Mouse (Mus musculus) kidney, embryonic 15.5 days (tissue): Measurements from ENCODE around the gene Htra3. TPM values are rescaled to one million over a fixed set of nuclear protein-coding genes. Genes with fewer than 3 reads are reported as not detected.
A peak's percentile ranks its signal among the peaks of the same experiment; 100 is the strongest.

ENCODE experiments used
- ATAC-seq: fragments of 200-750 bp; cut with Nextera tagmentation; replicated peaks from 2 replicates; pipeline ENCODE4 v1.8.0; 2017; ENCODE audit warnings: moderate TSS enrichment; ENCODE audit not compliant: low FRiP score
- H3K27ac ChIP-seq: fragments of 300-500 bp; sonication (generic); 2 replicates; pipeline ENCODE4 v1.5.1; 2015; ENCODE audit warnings: mild to moderate bottlenecking, inconsistent platforms
- H3K27me3 ChIP-seq: fragments of 300-500 bp; sonication (generic); 2 replicates; pipeline ENCODE4 v1.6.1; 2015; ENCODE audit warnings: inconsistent platforms
- H3K36me3 ChIP-seq: fragments of 300-500 bp; sonication (generic); 2 replicates; pipeline ENCODE4 v1.6.1; 2015; ENCODE audit warnings: inconsistent platforms
- H3K4me1 ChIP-seq: fragments of 300-500 bp; sonication (generic); 2 replicates; pipeline ENCODE4 v1.6.1; 2015; ENCODE audit warnings: inconsistent platforms
- H3K4me2 ChIP-seq: fragments of 300-500 bp; sonication (generic); 2 replicates; pipeline ENCODE4 v1.6.1; 2015; ENCODE audit warnings: moderate library complexity, mild to moderate bottlenecking, inconsistent platforms
- H3K4me3 ChIP-seq: fragments of 300-500 bp; sonication (generic); replicated peaks from 2 replicates; pipeline ENCODE4 v1.5.1; 2015; ENCODE audit warnings: mild to moderate bottlenecking, inconsistent platforms
- H3K9ac ChIP-seq: fragments of 300-500 bp; sonication (generic); 2 replicates; pipeline ENCODE4 v1.6.1; 2015; ENCODE audit warnings: mild to moderate bottlenecking, inconsistent platforms
- H3K9me3 ChIP-seq: fragments of 300-500 bp; sonication (generic); replicated peaks from 2 replicates; pipeline ENCODE4 v1.6.1; 2016; ENCODE audit warnings: inconsistent platforms
- WGBS: fragments of 180-500 bp; shearing (Covaris S2); methylation state at CpG from one replicate; pipeline ENCODE4 v1.1.7; 2015; ENCODE audit warnings: mixed read lengths; 5-methylcytosine and 5-hydroxymethylcytosine counted together
- polyA plus RNA-seq: library from polyadenylated mRNA; unstranded; fragments of >200 nt; fragmentation: Nextera tagmentation; extraction: Ambion mirVana; gene quantifications from 2 replicates; pipeline ENCODE4 v1.2.1, GENCODE M21; 2015

Gene Htra3
- polyA plus RNA-seq: 16.1 and 16.4 TPM in 2 replicates

DNA sequence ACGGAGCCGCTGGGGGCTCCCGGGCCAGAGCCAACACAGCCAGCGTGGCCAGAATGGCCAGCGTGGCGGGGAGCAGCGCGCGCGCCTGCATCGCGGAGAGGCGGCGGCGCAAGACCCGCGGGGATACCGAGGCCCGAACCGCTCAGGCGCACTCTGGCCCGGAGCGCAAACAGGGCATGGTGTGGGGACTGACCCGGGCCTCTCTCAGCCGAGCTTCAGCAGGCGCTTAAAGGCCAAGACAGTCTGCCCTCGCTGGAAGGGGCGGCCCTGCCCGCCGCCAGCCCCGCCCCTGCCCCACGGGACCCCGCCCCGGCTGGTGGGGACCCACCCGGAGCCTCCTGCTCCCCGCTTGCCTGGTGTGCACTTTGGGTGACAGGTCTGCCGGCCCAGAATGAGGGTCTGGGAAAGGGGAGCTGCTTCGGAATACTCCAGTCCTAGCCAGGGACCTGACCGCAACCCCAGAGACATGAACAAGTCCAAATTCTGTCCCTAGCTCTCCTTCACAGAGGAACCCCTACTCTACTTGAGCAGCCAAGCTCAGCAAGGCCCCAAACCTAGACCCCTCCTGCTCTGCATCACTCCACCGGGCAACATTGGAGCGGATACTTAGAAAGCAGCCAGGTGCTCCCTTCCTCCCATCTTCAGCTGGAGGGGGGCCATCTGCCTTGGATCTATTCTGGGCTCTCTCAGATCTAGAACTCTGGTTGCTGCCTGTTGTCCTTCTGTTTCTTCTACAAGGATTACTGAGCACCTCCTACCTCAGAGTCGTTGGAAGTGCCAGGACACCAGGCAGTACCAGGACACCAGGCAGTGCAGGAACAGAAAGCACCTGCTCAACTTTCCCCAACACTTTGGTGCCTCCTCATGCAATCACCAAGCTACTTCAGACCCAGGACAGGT, at the start of gene Htra3:
Gene Htra3 (minus strand): TSS at position 527 of the 900 bp plus-strand sequence.
- H3K9me3 ChIP-seq: no peaks in the 10 kb centered on the region
- H3K9ac ChIP-seq: peak within 1 kb of the TSS; percentile 35
- peak within 1 kb of the TSS; percentile 79 for H3K4me2 ChIP-seq
- H3K4me1 ChIP-seq: peaks cover 23% of the 10 kb centered on the region
- H3K4me3 ChIP-seq: peak within 1 kb of the TSS; percentile 51
- ATAC-seq: peak; percentile 58
- 10% methylated on average over 42 of the region's 42 CpGs for WGBS
- no peaks in the 10 kb centered on the region for H3K36me3 ChIP-seq
- no peak within 1 kb of the TSS for H3K27ac ChIP-seq
- peaks cover 36% of the 10 kb centered on the region for H3K27me3 ChIP-seq

- whole genome bisulfite sequencing: 31% methylated on average over 11 of the region's 11 CpGs
- H3K27ac ChIP-seq: peak overlapping the region; percentile 96
- peak; percentile 95 for ATAC-seq
- H3K36me3 ChIP-seq: no peaks in the 10 kb centered on the region
- H3K4me3 ChIP-seq: peak overlapping the region; percentile 38
- no peaks in the 10 kb centered on the region for H3K27me3 ChIP-seq
- peak overlapping the region; percentile 50 for H3K4me2 ChIP-seq
- peaks cover 58% of the 10 kb centered on the region for H3K4me1 ChIP-seq
- H3K9me3 ChIP-seq: no peaks in the 10 kb centered on the region
- peak overlapping the region; percentile 32 for H3K9ac ChIP-seq
Measured at GRCm38 (mm10) chr5:35728957-35729460, 49.4 kb upstream of the Htra3 start.

DNA sequence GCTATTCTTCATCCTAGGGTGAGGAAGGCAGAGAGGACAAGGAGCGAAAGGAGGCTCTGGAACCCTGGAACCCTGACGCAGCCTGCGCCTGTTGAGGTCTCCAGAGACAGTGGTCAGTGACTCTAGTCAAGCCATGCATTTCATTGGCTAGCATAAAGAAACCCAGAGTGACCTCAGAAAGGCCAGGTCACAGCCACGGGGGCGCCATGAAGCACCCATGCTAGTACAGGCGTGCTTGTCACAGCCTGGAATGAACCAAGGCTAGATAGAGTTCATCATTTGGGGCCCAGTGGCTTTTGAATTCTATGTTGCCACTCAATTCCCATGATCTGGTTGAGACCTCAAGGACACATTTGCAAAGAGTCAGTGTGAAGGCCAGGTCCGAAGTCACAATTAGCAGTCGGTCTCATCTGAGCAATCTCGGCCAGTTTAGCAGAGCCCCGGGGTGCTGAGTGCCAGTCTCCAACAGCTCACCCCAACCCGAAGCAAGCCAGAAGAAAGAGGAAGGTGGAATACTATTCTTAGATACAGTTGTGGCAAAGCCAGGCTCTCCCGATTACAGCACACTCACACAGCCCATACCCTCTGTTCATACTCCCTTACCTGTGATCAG, 48.9 kb upstream of the Htra3 start:
- ATAC-seq: no peak
- peaks cover 52% of the 10 kb centered on the region for H3K4me1 ChIP-seq
- H3K27ac ChIP-seq: peak overlapping the region; percentile 96
- no peaks in the 10 kb centered on the region for H3K27me3 ChIP-seq
- H3K36me3 ChIP-seq: no peaks in the 10 kb centered on the region
- H3K4me3 ChIP-seq: peak overlapping the region; percentile 38
- H3K9me3 ChIP-seq: no peaks in the 10 kb centered on the region
- peak overlapping the region; percentile 50 for H3K4me2 ChIP-seq
- H3K9ac ChIP-seq: peak overlapping the region; percentile 32
- WGBS: 76% methylated on average over 12 of the region's 12 CpGs

DNA sequence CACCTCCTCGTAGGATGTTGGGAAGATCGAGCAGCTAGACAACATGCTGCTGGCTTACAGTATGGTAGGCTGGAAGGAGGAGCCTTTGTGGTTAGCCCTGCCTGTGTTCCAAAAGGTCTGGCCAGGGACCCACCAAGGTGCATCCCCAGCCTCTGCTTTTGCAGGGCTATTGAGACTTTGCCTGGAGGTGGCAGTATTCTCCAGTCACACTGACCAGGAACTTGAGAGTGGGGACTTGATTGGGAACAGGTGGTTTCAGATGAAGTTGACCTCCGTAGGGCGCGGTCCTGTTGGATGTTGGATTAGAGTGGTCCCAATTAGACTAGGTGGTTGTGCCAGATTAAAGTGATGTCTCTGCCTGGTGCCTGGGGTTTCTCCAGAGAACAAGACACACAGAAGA, 47.9 kb upstream of the Htra3 start:
- Histone ChIP-seq H3K9ac (no peak overlapping the region), H3K4me1 (peaks cover 55% of the 10 kb centered on the region), H3K36me3 (no peaks in the 10 kb centered on the region), H3K27ac (peak overlapping the region; percentile 96; the same call in 1 of the 2 replicates), H3K27me3 (no peaks in the 10 kb centered on the region), H3K9me3 (no peaks in the 10 kb centered on the region), H3K4me2 (peak overlapping the region; percentile 50), H3K4me3 (peak overlapping the region; percentile 38; the same call in 1 of the 2 replicates)
- WGBS: 91% methylated on average over 5 of the region's 5 CpGs
- ATAC-seq: no peak

- Histone ChIP-seq H3K4me1 (peaks cover 49% of the 10 kb centered on the region), H3K9ac (no peak overlapping the region), H3K27me3 (no peaks in the 10 kb centered on the region), H3K9me3 (no peaks in the 10 kb centered on the region), H3K36me3 (no peaks in the 10 kb centered on the region), H3K27ac (no peak overlapping the region), H3K4me3 (no peak overlapping the region), H3K4me2 (no peak overlapping the region)
- ATAC-seq: no peak
- WGBS: 85% methylated on average over 3 of the region's 3 CpGs
Measured at GRCm38 (mm10) chr5:35725840-35726239, 46.3 kb upstream of the Htra3 start.

GRCm38 (mm10) chr5:35723900-35724299, 44.3 kb upstream of the Htra3 start:
- H3K4me2 ChIP-seq: no peak overlapping the region
- no peak for ATAC-seq
- H3K9ac ChIP-seq: no peak overlapping the region
- H3K27ac ChIP-seq: no peak overlapping the region
- no peak overlapping the region for H3K4me3 ChIP-seq
- H3K9me3 ChIP-seq: no peaks in the 10 kb centered on the region
- peaks cover 40% of the 10 kb centered on the region for H3K4me1 ChIP-seq
- WGBS: 70% methylated on average over 5 of the region's 5 CpGs
- H3K27me3 ChIP-seq: no peaks in the 10 kb centered on the region
- no peaks in the 10 kb centered on the region for H3K36me3 ChIP-seq

DNA sequence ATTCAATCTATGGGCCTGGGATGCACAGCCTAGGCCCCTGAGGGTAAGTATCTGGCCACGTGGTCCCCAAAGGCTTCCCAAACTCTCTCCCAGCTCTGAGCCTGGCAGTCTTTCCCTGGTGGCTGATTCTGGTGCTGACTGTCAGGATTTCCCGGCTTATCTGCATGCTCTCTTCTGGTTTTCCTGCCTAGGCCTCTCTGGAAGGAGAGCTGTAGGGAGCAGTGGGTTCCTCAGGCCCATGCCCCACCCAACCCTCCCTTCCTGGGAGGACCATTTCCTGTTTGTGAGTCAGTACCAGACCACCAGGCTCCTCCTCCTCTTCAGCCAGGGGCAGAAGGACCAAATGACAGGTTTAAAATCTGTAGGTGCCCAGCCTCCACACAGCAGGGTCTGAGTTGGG, 43.1 kb upstream of the Htra3 start:
- H3K27ac ChIP-seq: peak overlapping the region; percentile 4; the same call in 1 of the 2 replicates
- peaks cover 35% of the 10 kb centered on the region for H3K4me1 ChIP-seq
- H3K9me3 ChIP-seq: no peaks in the 10 kb centered on the region
- no peak for ATAC-seq
- no peaks in the 10 kb centered on the region for H3K36me3 ChIP-seq
- H3K4me2 ChIP-seq: no peak overlapping the region
- H3K4me3 ChIP-seq: no peak overlapping the region
- no peaks in the 10 kb centered on the region for H3K27me3 ChIP-seq
- no peak overlapping the region for H3K9ac ChIP-seq
- WGBS: 28% methylated on average over 2 of the region's 2 CpGs

- H3K27me3 ChIP-seq: no peaks in the 10 kb centered on the region
- peaks cover under 1% of the 10 kb centered on the region; the same call in 1 of the 2 replicates for H3K36me3 ChIP-seq
- no peak overlapping the region for H3K27ac ChIP-seq
- peaks cover 33% of the 10 kb centered on the region for H3K4me1 ChIP-seq
- H3K9me3 ChIP-seq: no peaks in the 10 kb centered on the region
- no peak overlapping the region for H3K4me3 ChIP-seq
- ATAC-seq: no peak
- WGBS: 98% methylated on average over 2 of the region's 2 CpGs
- H3K4me2 ChIP-seq: no peak overlapping the region
- H3K9ac ChIP-seq: no peak overlapping the region
Measured at GRCm38 (mm10) chr5:35721933-35722332, 42.4 kb upstream of the Htra3 start.

DNA sequence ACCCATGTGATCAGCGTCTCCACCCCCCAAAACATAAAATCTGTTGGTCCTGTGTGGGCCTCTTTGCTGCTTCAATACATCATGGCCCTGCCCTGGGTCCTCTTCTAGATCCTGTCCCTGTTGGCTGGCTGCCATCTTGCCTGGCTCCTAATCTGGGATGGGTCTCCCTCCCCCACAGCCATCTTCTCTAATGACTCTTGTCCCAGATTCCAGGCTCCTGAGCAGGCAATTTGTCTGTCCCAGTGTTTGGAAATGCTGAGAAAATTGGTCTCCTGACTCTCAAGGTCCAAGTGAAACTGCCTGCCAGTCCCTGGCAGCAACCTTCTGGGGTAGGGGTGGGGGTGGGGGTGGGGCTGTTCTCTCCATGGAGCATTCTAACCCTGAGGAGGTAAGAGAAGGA, 40.3 kb upstream of the Htra3 start:
- Histone ChIP-seq H3K4me1 (peaks cover 25% of the 10 kb centered on the region), H3K4me3 (no peak overlapping the region), H3K4me2 (no peak overlapping the region), H3K9ac (no peak overlapping the region), H3K27ac (0 out of 2 replicates have a peak overlapping the region, but pooled peaks have one; percentile 10), H3K27me3 (no peaks in the 10 kb centered on the region), H3K9me3 (no peaks in the 10 kb centered on the region), H3K36me3 (peaks cover 6% of the 10 kb centered on the region)
- WGBS: 86% methylated on average over 1 of the region's 1 CpGs
- no peak for ATAC-seq

DNA sequence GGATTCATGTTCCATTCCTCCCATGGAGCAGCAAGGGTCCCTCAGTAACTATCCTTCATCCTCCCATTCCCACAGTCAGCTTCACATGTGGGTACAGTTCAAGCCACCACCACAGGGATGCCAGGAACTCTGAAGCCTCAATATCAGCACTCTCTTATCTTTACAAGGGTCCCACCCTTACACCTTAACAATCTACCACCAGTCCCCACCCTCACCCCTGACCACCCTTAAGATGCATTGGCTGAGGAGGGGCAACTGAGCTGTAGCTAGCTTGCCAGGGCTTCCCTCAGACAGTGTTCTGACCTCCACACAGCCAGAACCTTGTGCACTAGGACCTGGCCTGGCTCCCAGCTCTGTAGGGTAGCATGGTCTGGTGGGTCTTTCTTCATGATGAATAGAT, 39.8 kb upstream of the Htra3 start:
- H3K27ac ChIP-seq: no peak overlapping the region
- H3K9me3 ChIP-seq: no peaks in the 10 kb centered on the region
- no peak for ATAC-seq
- no peaks in the 10 kb centered on the region for H3K27me3 ChIP-seq
- H3K4me1 ChIP-seq: peaks cover 25% of the 10 kb centered on the region
- H3K9ac ChIP-seq: no peak overlapping the region
- H3K36me3 ChIP-seq: peaks cover 6% of the 10 kb centered on the region
- H3K4me2 ChIP-seq: no peak overlapping the region
- no peak overlapping the region for H3K4me3 ChIP-seq

DNA sequence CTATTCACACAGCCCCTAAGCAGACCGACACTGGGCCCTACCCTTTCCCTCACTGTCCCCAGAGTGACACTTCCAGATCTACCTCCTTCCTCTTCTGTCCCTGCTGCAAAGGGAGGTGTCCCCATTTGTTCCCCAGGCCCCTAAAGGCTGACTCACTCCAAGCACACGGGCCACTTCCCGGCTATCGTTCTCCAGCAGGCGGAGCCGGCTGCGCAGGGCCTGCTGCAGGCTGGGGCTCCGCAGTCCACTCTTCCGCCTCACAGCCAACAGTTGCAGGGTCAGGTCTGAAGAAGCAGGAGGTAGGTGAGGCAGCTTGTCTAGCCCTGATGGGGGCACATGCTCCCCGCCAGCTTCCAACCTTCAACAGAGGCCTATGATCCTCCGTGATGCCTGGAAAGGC, 39.2 kb upstream of the Htra3 start:
- Histone ChIP-seq H3K9ac (no peak overlapping the region), H3K4me3 (no peak overlapping the region), H3K9me3 (no peaks in the 10 kb centered on the region), H3K4me2 (no peak overlapping the region), H3K4me1 (peaks cover 28% of the 10 kb centered on the region), H3K27ac (no peak overlapping the region), H3K36me3 (peaks cover 6% of the 10 kb centered on the region), H3K27me3 (no peaks in the 10 kb centered on the region)
- ATAC-seq: no peak
- 65% methylated on average over 11 of the region's 11 CpGs for WGBS

DNA sequence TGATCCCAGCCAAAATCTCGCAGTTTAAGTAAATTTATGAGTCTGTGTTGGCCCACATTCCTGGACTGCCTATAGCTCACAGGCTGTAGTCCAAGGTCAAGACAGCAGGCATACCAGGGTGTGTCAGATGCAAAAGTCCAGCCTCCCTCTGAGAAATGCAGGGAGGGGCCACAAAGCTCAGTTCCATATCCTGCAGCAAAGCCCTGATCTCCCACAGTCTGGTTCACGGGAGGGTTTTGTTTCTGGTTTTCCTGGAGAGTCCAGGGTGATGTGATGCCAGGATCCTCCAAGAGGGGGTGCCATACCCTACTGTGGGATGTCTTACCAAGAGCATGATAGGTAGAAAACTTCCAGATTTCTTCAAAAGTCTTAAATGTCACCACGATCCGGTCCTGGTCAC, 38.4 kb upstream of the Htra3 start:
- ATAC-seq: peak; percentile 64; the same call in 1 of the 2 replicates
- Histone ChIP-seq H3K9me3 (no peaks in the 10 kb centered on the region), H3K4me3 (no peak overlapping the region), H3K36me3 (peaks cover 8% of the 10 kb centered on the region), H3K9ac (no peak overlapping the region), H3K27ac (peak overlapping the region; percentile 29; the same call in 1 of the 2 replicates), H3K27me3 (no peaks in the 10 kb centered on the region), H3K4me1 (peaks cover 28% of the 10 kb centered on the region), H3K4me2 (no peak overlapping the region)
- 36% methylated on average over 4 of the region's 4 CpGs for WGBS
